Mouse (Mus musculus) ES-Bruce4 (cell line): ENCODE data around the gene Dpp6.

Experiments
- CTCF ChIP-seq: IDR thresholded peaks from one replicate; pipeline ENCODE4 v1.8.1; 2011; ENCODE audit warnings: low read depth, low read length
- EP300 ChIP-seq: IDR thresholded peaks from 2 replicates; pipeline ENCODE4 v1.6.1; 2011; ENCODE audit warnings: low read depth, low read length; ENCODE audit not compliant: insufficient read depth
- POLR2A ChIP-seq: IDR thresholded peaks from one replicate; pipeline ENCODE4 v1.8.1; 2011; ENCODE audit warnings: low read length; ENCODE audit not compliant: insufficient read depth

DNA sequence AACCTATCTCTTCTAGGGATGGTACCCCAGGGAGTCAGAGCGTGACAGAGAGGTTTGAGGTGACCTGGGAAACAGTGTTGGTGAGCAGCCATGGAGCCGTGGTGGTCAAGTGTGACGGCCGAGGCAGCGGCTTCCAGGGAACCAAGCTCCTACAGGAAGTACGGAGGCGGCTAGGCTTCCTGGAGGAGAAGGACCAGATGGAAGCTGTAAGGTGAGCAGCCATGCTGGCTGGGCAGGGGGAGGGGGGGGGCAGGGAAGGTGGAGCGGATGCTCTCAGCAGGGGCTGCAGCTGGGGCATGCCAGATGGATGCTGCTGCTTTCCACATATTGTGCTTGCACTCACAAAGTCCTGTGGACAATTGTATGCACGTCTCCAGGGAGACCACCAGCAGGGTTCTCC lies 897.4 kb downstream of the Dpp6 start:
- TF ChIP-seq CTCF (no peak), POLR2A (no peak), EP300 (no peak)
